Mouse (Mus musculus) lung, postnatal 10 days (tissue): ENCODE measurements at regions not wholly inside any gene's neighbourhood (a gene's known extent, or its start where the extent isn't known, plus 50 kb on each side); places are given as distances from the start of the nearest gene placed in this dataset.

ENCODE experiments used
- DNase-seq: peaks from one replicate; pipeline ENCODE4 v3.0.0; 2021

DNA sequence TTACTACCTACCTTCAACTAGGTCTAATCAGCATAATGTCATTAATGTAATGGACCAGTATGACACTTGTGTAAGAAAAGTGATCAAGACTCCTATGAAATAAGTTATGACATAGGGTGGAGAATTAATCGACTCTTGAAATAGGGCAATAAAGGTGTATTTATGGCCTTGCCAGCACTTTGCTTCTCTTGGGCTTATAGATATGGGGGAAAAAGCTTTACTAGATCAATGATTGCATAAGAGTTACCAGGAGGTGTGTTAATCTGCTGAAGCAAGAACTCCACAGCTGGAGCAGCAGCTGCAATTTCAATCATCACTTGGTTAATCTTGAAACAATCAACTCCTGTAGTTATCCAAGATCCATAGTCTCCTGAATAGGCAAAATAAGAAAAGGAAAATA, 143.1 kb upstream of the Tle4 start:
- no peak for DNase-seq

- peak; percentile 27 for DNase-seq
Measured at GRCm38 (mm10) chr19:14740139-14740538, 142.3 kb upstream of the Tle4 start.

- DNase-seq: no peak
Measured at GRCm38 (mm10) chr19:14736514-14736913, 138.7 kb upstream of the Tle4 start.

- DNase-seq: no peak
Measured at GRCm38 (mm10) chr19:14725329-14725728, 127.5 kb upstream of the Tle4 start.

- DNase-seq: no peak
Measured at GRCm38 (mm10) chr19:14724637-14725036, 126.8 kb upstream of the Tle4 start.

DNA sequence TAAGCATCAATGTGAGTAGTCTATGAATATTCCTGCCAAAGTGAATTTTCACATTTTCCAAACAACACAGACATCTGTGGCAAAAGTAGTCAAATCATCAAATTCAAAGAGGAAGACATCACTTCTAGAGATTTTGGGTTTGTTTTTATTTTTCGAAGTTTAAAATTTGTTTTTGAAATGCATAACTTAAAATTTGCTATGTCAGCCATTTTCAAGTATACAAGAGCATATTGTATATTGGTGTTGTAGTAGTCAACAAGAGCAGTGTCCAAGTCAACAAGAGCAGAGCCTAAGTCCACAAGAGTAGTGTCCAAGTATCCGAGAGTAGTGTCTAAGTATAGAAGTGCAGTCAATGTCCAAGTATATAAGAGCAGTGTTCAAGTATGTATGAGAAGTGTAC, 107.9 kb upstream of the Tle4 start:
- DNase-seq: no peak

GRCm38 (mm10) chr19:14701116-14701515, 103.3 kb upstream of the Tle4 start:
- DNase-seq: no peak

DNA sequence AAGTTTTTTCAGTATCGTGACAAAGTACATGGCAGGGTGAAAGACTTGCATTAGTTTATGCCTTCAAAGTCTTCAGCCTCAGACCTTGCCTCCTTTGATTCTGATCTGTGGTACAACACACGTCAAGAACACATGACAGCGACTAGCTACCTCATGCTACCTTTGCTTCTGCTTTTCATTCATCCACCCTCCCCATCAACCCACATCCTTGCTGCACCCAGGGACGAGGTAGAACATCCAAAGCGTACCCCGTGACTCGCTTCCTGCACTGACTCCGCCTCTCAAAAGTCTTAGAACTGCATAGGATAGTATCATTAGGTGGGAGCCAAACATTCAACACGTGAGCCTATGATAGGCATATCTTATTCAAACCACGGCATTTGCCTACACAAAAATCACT, 97.5 kb upstream of the Tle4 start:
- no peak for DNase-seq

GRCm38 (mm10) chr19:14692183-14692582, 94.3 kb upstream of the Tle4 start:
- peak; percentile 38 for DNase-seq

DNA sequence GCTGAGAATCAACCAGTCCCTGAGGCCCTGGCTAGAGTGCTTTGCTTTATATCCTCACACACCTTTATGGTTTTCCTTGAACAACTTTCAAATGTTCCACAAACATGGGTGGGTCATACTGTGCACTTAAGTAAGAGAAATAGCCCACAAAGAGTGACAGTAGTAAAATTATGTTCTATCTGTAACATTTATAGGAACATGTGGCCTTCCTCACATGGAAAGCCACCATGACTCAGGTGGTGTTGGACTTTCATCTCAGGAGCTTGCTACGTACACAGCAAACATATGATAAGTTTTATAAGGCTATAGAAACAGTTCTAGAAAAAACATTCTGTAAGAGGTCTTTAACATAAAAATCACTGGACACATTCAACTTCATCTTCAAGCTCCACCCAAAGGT, 87.8 kb upstream of the Tle4 start:
- no peak for DNase-seq

GRCm38 (mm10) chr19:14684669-14685068, 86.8 kb upstream of the Tle4 start:
- no peak for DNase-seq

GRCm38 (mm10) chr19:14681306-14681705, 83.5 kb upstream of the Tle4 start:
- DNase-seq: no peak

- DNase-seq: no peak
Measured at GRCm38 (mm10) chr19:14679776-14680175, 81.9 kb upstream of the Tle4 start.

- DNase-seq: no peak
Measured at GRCm38 (mm10) chr19:14678584-14678983, 80.7 kb upstream of the Tle4 start.

DNA sequence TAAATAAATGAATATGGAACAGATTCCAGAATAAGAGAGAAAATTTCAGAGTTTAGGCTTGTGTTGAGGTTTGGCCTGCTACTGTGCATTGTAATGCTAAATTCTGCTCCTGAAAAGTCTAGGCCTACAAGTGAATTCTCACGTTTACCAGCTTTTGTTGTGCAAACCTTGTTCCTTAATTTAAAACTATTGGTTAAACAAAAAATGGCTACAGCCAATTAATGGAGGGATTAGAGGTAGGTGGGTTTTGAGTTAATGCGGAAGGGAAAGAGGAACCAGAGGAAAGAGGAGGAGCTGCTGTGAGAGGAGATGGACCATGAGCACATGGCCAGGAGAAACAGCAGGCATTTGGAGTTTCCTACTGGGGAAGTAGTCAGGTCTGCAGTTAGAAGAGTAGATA, 79.1 kb upstream of the Tle4 start:
- DNase-seq: no peak

GRCm38 (mm10) chr19:14670821-14671104, 72.9 kb upstream of the Tle4 start:
- no peak for DNase-seq

DNA sequence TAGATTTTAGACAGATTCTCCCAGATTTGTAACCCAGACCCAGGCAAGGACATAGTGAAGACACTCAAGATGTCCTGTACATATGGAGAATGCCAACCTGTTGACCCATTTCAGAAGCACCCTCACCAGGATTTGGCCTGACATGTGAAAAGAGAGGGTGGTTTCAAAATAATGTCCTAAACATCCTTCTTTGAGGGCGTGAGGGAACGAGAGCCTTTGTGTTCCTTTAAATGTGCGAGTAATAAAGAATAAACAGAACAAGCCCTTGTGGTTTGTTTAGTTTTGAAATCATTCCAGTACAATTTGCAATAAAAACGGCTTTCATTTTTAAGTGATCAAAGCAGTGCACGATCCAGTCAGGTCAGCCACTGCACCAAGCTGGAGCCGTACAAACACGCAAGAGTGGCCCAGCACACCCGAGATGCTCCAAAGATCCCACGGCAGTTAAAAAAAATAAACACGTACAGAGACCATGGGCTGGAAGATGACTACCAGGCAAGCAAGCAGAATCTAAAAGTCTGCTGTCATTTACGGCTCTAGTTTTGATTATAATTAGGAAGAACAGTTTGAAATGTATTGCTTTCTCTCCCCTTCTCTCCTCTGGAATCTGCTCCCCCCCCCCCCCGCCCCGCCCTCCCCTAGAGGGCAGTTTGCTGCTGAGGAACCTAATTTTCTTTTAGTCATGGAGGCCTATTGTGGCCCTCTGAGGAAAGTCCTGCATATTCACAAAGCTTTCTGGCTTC, 72.4 kb upstream of the Tle4 start:
- DNase-seq: no peak

DNA sequence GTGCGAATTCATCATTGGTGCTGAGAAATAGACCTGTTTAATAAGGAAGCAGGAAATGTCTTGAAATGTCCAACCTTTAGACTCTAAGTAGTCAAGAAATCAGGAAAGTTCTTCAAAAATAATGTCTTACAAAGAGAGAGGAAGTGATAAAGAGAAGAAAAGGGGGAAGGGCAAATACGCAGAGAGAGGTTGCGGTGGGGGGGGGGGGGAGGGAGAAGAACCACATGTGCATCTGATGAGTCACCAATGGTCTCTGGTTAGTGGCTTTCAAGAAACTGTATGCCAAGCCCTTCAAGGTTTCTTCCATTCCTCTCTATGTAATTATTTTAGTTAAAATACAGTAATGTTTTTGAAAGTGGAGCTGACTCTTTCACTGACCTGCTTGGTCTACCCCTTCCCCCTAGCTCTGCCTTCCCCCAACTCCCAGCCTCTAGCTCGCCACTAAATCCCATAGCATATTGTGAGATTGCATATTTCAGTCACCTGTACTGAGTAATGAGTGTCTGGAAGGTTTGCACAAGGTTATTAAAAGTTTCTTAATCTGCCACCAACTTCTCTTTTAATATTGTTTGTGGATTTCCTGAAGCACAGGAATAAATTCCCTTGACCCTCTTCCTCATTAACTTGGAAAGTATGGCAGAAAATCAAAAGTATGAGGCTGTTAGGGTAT, 70.8 kb upstream of the Tle4 start:
- no peak for DNase-seq

DNA sequence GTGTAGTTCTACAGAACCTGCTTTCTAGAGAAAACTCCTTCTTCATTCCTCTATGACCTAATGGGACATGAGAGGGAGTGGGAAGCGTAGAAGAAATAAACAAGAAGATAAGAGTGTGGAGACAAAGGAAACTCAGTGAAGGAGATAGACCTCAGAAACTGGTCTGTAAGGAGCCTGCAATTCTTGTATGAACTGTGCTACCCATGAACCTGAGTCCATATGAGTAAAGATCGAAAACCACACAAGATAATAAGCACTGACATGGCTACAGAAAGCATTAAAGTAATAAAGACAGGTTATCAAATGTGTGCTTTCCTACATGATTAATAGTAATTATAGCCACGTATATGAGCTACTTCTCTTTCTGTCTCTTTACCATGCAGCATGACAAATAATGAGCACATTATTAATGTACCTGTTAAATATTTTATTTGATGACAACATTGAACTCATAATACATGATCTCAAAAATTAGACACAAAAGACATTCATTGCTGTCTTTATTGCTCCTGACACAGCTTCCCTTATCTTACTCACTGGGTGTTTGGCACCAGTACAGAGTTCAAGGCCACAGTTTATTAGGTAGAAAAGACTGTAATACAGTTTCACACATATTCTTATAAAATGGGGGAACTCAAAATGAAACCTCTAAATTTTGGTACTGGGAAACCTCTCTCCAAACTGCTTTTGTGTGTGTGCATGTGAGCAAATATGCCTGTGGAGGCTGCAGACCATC, 67.0 kb upstream of the Tle4 start:
- DNase-seq: no peak

GRCm38 (mm10) chr19:14664096-14664586, 66.3 kb upstream of the Tle4 start:
- DNase-seq: no peak

DNA sequence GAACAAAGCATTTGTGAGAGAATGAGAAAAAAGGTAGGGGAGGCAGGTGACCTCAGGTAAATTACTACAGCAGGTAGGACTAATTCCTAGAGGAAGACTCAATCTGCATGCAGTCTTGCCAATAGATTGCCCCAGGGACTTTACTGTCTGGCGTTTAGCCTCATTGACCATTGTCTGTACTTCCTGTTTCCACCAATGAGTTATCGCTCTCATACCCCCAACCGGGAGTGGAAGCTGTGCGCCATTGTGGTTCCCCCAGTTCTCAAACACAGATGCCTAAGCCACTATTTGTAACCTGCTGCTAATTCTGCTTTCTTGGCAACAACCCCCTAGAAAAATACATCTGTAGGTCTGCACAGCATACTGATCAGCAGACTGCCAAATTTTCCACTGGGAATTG, 65.5 kb upstream of the Tle4 start:
- no peak for DNase-seq

GRCm38 (mm10) chr19:14659725-14660124, 61.9 kb upstream of the Tle4 start:
- no peak for DNase-seq

GRCm38 (mm10) chr19:14658479-14658878, 60.6 kb upstream of the Tle4 start:
- no peak for DNase-seq

DNA sequence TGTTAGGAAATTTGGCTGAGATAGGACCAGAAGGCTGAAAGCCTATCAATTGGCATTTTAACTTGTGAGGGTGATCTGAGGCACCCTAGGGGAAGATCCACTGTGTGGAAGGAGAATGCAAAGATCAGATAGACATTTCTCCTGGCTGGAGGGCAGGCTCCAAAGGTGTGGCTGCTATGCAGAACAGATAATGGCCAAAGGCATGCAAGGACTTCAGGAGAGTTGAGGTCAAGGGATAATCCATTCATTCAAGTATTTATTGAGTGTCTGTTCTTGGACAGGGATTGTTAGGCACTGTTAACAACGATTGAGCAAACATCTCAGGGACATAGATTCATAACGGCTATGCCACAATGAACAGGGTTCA, 58.2 kb upstream of the Tle4 start:
- DNase-seq: no peak
